Mouse (Mus musculus) left cerebral cortex, adult 9 months (tissue): ENCODE data around the gene Sec14l3.
"Not testable (repeated sequence)": the region's sequence is repeated elsewhere in the genome, so short reads cannot be mapped to it uniquely, and the experiment has no call there.

Experiments used
- DNase-seq, 2 experiments: peaks; one replicate each; pipeline ENCODE4 v3.0.0; 2022; ENCODE audit warnings: low spot score in 2 of 2

Gene Sec14l3

DNA sequence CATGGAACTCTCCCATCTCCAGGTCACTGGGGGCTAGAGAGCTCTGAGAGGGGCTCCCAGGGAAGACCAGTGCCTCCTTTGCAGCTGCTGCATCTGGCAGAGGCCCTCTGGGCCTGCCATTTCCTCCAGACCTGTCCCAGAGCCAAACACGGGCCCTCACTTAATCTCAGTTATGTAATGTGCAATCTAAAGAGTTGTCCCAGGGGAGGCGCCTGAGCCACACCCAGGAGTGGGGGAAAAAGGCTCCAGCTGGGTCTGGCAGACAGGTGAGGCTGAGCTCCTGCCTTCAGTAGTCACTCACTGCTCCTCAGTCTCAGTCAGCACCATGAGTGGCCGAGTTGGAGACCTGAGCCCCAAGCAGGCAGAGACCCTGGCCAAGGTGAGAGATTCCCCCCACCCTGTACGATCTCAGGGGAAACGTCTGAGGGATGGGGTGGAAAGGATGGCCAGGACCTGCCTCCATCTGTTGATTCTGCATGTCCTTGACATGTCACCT, at the start of gene Sec14l3:
Gene Sec14l3, plus strand, starts transcription at position 215 of the 496 bp plus-strand sequence.
- no peak for DNase-seq

DNA sequence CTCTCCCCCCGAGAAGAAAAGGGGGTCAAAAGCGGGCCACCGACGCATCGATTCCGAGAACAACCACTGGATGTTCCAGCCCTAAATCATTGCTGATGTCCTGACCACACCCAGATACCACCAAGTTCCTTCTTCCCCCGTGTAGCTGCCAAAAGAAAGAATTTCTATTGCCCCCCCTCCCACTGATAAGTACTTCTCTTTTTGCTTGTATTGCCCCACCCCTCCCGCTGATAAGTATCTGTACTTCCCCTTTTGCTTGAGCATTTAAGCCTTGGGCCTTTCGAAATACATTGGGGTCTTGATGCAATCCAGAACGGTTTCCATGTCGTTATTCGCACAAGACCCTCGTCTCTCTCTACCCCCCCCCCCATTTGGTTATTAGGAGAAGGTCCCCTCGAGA, 48.8 kb upstream of the Sec14l3 start:
- DNase-seq: not testable (repeated sequence)

DNA sequence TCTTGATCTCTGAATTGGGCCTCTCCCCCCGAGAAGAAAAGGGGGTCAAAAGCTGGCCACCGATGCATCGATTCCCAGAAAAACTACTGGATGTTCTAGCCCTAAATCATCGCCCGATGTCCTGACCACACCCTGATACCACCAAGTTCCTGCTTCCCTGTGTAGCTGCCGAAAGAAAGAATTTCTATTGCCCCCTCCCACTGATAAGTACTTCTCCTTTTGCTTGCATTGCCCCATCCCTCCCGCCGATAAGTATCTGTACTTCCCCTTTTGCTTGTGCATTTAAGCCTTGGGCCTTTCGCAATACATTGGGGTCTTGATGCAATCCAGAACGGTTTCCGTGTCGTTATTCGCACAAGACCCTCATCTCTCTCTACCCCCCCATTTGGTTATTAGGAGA, 42.5 kb upstream of the Sec14l3 start:
- DNase-seq: not testable (repeated sequence)

DNA sequence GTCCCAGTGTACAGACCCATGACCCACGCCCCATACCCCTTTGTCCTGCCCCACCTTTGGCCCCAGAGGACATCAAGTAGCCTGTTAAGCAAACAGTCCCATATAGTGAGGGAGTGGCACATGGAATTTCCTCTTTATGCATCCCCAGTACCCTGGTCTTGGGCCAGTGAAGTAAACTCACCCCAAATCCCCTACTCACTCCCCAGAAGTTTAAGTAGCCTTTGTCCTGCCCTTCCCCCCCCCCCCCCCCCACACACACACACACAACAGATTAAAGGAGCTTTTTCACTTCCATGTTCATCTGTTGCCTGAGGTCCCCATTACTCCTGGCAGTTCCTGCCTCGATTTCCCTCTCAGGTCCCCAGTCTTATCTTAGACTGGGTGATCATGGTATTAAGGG, 41.3 kb upstream of the Sec14l3 start:
- no peak for DNase-seq

DNA sequence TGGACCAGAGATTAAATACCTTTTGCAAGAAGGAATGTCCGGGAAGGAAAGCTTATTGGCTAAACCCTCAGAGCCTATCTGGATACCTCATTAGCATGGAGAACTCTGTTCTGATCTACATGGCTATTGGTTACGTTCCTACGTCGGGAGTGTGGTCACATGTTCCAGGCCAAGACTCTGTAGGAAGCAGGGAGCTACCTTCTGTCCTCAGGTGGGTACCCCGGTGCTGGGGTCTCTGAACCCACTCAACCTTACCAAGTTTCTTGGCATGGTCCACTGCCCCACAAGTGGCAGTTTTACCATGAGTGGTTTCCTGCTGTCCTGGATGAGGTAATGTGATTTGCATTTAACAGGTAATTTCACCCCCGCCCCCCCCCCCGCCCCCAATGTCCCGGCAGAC, 37.6 kb upstream of the Sec14l3 start:
- DNase-seq: no peak

DNA sequence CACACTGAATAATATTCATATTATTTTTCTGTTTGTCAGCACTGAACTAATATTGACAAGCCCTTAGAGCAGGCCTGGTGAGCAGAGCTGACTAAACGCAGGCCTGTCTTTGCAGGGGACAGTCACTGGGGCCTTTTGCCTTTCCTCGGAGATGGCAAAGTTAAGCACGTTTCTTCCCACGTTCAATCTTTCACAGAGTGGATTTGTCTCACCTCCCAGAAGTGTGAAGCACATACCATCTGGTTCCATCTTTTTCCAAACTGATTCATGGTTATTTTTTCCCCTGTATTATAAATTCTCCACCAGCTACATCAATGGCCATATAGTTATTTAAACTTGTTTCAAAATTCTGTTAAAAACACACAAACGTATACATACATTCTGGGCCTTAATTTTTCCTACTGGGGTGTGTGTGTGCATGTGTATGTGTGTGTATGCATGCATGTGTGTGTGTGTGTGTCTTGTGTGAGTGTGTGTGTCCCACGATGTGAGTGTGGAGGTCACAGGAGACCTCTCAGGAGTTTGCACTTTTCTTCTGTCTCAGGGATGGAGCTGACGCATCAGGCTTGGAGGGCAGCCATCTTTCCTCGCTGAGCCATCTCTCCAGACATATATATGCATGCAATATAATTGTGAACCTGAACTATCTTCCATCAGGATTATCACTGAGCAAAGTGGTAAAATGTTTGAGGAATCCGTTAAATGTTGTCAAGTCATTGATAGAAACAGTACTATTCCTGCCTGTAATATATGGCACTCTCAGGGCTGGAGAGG, 36.9 kb upstream of the Sec14l3 start:
- DNase-seq: peak in 1 of 2 experiments; percentile 50

DNA sequence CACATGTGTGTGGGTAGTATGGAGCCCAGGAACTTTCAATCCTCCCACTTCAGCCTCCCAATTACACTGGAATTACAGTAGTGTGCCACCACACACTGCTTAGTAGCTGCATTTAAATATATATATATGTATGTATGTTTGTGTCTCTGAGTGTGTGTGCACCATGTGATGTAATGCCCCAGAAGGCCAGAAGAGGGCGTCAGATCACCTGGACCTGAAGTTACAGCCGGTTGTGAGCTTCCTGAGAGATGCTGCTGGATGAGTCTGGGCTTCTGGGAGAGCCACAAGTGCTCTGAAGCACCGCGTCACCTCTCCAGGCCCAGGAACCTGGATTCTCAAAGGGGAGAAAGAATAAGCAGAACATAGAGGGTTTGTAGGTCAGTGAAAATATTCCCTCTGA, 35.3 kb upstream of the Sec14l3 start:
- no peak for DNase-seq

DNA sequence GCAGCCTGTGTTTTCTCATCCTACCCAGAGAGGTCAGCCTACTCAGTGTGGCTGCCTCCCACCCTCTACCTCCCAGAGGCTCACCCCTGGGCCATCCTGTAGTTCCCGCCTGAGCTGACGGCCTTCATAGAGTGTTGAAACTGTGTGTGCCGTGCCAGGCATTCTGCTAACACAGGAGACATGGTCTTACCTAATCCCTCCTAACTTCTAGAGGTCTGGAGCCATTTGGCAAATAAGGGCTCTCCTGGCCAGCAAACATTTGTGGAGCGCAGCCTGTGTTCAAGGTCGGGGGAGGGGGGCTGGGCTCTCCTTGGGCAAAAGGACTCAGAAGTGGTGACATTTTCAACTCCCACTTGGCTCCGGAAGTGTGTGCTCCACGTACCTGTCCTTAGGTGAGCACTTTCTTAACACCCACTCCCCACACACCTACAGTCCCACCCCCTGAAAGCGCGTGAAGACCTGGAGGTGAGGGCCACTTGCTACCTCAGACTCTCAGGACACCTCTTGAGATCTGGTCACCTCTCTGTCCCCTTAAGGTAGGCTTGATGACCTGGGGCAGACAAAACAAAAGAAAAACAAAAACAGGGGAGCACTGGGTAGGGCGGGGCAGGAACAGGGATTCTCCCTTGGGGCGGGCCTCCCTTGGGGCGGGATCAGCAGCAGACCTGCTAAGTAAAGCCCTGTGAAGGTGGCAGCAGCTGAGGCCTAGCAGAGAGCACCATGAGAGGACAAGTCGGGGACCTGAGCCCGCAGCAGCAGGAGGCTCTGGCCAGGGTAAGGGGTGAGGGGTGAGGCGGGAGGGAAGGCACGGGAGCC, 33.3 kb upstream of the Sec14l3 start, which contains the start of gene Sec14l4:
Gene Sec14l4, plus strand, starts transcription at position 337 of the 816 bp plus-strand sequence.
- DNase-seq: no peak

DNA sequence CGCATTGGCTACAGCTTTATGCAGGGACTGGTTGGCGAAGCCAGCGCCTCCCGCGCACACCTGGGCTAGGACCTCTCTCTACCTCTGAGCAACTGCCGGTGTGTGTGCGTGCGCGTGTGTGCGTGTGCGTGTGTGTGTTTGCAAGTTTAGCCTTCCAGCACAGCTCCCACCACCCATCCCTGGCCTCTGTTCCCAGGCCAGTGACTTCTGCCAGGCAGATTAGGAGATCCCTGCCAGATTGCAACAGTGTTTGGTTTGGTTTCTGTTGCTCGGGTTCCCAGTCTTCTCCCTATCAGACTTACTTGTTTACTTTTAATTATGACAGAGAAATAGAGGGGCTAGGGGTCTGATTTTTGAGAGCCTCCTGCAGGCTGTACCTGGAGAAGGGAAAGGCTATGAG, 32.7 kb upstream of the Sec14l3 start:
- DNase-seq: no peak

DNA sequence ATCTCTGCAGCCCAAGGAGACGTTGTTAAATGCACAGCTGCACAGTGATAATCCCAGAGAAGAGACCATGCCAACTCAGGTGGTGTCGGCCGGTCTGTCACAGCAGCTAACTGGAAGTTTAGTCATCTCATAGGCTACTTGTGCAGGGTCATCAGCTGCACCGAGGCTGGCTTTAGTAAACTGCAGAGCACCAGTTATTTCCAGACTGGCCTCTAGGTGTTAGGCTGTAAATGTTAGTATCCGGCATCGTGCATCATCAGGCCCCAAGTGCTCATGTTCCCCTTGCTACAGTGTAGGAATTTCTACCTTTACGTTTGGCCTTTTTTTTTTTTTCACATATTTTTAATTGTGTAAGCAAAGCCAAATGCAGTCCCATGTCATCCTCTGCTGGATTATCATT, 31.2 kb upstream of the Sec14l3 start:
- no peak for DNase-seq

DNA sequence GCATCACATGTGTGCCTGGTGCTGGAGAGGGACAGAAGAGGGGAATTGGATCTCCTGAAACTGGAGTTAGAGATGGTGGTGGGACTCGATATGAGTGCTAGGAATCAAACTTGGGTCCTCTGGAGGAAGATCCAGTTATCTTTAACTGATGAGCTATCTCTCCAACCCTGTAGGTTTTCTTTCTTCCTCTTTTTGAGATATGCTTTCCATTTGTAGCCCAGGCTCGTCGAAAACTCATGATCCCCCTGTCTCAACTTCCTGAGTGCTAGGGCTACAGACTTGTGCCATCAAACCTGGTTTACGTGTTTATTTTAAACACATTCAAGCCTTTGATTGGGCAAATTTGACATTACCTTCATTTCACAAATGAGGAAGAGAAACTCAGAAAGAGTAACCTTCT, 30.5 kb upstream of the Sec14l3 start:
- DNase-seq: no peak

DNA sequence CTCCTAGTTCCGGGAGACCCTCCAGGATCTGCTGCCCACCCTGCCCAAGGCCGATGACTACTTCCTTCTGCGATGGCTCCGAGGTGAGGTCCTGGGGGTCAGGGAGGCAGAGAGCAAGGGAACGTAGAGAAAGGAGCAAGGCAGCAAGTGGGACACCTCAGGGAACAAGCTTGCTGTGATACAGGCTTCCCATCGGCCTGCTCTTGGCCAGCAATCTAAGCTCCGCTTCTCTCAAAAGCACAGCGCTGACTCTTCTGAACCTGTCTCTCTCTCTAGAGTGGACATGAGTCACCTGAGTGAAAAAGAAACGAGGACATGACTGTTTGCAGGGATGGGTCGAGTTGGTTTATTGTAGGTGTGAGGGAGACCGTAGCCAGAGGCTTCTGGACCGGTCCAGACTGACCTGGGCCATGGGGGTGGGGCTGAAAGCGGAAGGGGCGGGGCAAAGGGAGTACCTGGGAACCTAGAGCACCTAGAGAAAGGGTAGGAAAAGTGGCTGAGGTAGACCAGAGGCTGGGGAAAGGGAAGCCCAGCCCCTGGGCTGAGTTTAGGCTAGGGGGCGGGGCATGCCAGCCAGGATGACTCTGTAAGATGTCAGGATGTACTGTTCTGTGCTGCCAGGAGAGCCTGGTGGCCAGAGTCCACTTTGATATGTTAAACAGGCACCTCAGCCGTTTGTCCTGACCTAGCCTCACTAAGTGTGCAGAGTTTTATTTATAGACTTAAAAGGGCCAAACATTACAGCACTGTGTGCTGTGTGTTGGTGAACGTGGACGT, 29.3 kb upstream of the Sec14l3 start:
- no peak for DNase-seq

DNA sequence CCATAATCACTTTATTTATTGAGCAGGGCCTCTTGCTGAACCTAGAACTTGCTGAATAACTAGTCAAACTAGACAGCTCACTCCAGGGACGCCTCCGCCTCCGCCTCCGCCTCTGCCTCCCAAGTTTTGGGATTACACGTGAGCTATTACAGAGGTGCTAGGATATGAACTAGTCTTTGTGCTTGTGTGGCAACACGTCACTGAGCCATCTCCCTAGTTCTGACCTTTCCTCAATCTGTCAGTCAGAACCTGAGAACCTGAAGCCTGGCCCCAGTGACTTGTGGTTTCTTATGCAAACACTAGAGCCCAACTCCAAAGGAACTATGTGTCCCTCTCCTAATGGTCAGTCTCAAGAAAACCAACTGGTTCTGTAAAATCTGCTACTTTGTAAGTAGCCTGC, 28.7 kb upstream of the Sec14l3 start:
- no peak for DNase-seq

DNA sequence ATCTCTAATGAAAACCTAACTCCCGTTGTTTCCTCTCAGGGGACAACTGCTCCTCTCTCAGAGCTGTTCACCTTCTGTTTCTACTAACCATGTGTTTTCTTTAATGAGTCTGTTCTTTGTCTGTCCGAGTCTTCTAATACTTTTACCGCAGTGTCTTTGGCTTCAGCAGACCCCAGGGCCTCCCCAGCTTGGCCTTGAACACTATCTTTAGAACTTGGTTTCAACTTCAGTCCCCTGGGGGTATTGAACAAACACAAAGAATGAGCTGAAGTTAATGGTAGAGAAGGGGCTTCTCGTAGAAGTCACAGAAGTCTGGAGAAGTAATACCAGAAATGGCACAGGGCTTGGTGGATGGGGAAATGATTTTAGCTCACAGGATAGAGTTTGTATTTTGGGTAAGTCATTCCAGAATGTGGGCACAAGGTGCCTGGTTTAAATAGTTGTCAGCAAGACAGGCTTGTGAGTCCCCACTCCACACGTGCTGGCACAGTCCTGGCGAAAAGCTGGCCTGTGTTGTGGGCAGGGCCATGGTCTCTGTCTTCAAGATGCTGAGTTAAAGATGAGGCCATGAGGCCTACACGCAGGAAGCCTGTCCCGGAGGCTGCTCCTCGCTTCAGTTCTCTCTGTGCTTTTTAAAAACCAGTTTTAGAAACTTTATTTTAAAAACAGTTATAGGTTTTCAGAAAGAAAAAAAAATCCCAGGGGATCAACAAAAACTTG, 28.1 kb upstream of the Sec14l3 start:
- no peak for DNase-seq

DNA sequence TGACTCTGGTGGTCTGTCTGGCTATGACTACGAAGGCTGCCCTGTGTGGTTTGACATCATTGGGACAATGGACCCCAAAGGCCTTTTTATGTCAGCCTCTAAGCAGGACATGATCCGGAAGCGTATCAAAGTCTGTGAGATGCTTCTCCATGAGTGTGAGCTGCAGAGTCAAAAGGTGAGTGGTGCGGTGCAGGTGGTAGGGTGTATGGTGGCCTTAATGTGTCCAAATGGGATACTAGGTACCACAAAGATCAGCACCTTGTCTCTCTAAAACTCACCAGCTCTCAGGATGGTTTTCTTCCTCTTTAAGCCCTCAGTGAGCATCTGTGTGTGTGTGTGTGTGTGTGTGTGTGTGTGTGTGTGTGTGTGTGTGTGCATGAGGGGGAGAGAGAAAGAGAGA, 24.7 kb upstream of the Sec14l3 start:
- DNase-seq: no peak

DNA sequence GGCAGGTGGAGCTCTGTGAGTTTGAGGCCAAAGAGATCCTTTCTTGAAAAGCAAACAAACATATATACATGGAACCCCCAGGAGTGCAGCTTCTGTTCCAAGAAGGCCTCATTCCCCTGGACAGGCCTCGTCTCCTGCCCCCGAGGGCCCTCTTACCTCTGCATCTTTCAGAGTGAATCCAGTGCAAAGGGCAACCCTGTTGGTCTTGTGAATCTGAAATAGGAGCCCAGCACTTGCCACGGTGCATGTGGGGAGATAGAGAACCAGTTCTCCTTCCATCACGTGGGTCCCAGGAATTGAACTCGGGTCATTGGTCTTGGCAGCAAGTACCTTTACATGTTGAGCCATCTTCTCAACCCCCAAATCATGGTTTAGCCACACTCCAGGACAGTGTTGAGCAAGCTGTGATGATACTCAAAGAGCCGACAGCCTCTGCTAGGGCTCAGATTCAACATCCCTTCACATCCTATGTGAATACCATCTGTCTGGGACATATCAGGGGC, 23.5 kb upstream of the Sec14l3 start:
- DNase-seq: no peak

DNA sequence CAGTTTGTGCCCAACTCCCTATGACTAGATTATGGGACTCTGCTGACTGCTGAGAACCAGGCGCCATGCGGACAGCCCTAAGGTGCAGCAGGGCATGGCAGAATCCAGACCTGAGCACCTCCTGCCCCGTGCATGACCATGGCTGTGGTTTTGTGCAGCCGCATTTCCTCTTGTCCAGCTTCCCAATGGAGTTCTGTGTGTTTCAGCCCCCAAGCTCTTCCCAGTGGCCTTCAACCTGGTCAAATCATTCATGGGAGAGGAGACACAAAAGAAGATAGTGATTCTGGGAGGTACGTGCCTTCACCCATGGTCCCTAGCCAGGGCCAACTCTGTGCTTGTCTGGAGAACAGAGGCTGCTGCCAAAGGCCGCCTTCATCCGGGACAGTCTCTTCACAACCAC, 21.6 kb upstream of the Sec14l3 start:
- DNase-seq: no peak

DNA sequence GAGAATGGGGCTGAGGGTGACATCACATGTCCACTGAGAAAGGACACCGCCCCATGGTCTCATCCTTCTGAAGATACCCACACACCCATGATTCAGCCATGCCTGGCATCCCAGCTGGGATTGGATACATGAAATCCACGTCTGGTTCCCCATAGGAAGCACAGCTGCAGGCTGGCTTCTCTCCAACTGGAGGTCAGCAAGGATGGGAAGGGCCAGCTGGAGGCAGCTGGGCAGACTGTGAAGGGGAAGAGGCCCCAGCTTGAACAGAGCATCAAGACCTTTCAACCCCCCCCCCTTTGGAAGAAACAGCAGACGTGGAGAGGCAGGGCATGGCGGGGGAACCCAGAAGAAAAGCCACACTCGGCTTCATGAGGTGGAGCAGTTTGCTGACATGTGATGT, 18.1 kb upstream of the Sec14l3 start:
- no peak for DNase-seq

DNA sequence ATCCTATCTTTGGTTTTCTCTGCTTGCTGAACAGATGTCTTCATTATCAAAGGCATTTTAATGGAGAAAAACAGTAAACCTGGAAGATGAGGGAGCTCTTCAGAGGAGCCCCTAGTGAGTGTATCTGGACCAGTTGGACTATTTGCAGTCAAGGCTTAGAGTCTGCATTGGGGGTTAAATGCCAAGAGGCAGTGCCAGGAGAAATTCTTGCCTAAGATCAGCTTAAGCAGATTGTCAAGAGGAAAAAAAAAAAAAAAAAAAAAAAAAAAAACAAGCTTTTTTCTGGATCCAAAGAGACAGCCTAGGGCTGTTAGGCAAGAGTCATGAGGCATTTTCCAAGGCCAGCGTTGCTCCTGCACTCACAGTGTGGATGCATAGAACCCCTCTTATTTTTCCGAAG, 16.9 kb upstream of the Sec14l3 start:
- DNase-seq: no peak

DNA sequence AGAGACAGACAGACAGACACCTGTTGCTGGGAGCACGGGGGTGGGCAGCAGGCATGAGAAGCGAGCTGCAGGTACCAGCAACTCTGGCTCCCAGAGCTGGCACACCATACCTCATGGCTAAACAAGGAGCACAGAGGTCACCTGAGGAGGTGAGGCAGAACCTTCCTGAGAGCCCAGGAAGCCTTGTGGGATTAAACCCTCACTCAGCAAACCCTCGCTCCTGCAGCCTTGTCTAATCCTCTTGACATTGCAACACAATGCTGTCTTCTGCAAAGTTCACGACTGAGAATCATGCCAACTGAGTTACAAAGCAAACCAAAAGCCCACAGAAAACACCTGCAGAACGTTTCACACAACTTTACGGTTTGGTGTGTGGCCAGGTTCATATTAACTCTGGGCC, 16.2 kb upstream of the Sec14l3 start:
- no peak for DNase-seq

DNA sequence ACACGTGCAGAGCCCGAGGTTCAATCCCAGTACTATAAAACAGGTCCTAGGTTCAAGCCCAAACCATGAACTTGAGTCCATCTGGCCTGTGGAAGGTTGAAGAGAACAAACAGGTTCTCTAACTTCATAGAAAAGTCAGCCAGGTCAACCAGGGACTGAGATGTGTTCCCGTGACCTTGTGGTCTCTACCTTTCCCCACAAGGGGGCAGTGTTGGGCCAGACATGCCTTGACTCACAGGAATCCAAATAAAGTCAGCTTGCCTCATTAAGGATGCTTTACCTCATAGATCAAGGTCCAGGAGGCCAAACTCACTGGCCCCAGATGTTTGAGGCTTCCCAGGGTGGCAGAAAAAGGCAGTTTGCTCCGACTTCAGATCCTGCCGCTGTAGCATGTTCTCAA, 11.1 kb upstream of the Sec14l3 start:
- peak in 1 of 2 experiments; percentile 70 for DNase-seq
